Mouse (Mus musculus) embryonic facial prominence, embryonic 13.5 days (tissue): Measurements from ENCODE around the gene Cytip. TPM values are rescaled to one million over a fixed set of nuclear protein-coding genes. Genes with fewer than 3 reads are reported as not detected.

Source experiments
- ATAC-seq: fragments of 200-750 bp; cut with Nextera tagmentation; 2 replicates; pipeline ENCODE4 v1.8.0; 2017; ENCODE audit warnings: low read depth; ENCODE audit not compliant: insufficient number of reproducible peaks, insufficient read depth, low FRiP score, low TSS enrichment
- H3K27ac ChIP-seq: fragments of 300-500 bp; sonication (generic); 2 replicates; pipeline ENCODE4 v1.5.1; 2015; ENCODE audit warnings: moderate library complexity, mild to moderate bottlenecking, inconsistent platforms
- H3K27me3 ChIP-seq: fragments of 300-500 bp; sonication (generic); 2 replicates; pipeline ENCODE4 v1.6.1; 2015; ENCODE audit warnings: mild to moderate bottlenecking, inconsistent platforms
- H3K36me3 ChIP-seq: fragments of 300-500 bp; sonication (generic); 2 replicates; pipeline ENCODE4 v1.6.1; 2015; ENCODE audit warnings: mild to moderate bottlenecking, inconsistent platforms
- H3K4me1 ChIP-seq: fragments of 300-500 bp; sonication (generic); 2 replicates; pipeline ENCODE4 v1.6.1; 2015; ENCODE audit warnings: inconsistent platforms
- H3K4me2 ChIP-seq: fragments of 300-500 bp; sonication (generic); 2 replicates; pipeline ENCODE4 v1.6.1; 2015; ENCODE audit warnings: moderate library complexity, mild to moderate bottlenecking, inconsistent platforms
- H3K4me3 ChIP-seq: fragments of 300-500 bp; sonication (generic); 2 replicates; pipeline ENCODE4 v1.5.1; 2015; ENCODE audit warnings: mild to moderate bottlenecking, inconsistent platforms
- H3K9ac ChIP-seq: fragments of 300-500 bp; sonication (generic); 2 replicates; pipeline ENCODE4 v1.6.1; 2015; ENCODE audit warnings: mild to moderate bottlenecking, inconsistent platforms
- H3K9me3 ChIP-seq: fragments of 300-500 bp; sonication (generic); 2 replicates; pipeline ENCODE4 v1.6.1; 2016; ENCODE audit warnings: inconsistent platforms
- WGBS: fragments of 180-500 bp; shearing (Covaris S2); methylation state at CpG from one replicate; pipeline ENCODE4 v1.1.7; 2015; ENCODE audit warnings: mixed read lengths; 5-methylcytosine and 5-hydroxymethylcytosine counted together
- polyA plus RNA-seq: library from polyadenylated mRNA; unstranded; fragments of >200 nt; fragmentation: Nextera tagmentation; extraction: Ambion mirVana; gene quantifications from 2 replicates; pipeline ENCODE4 v1.2.1, GENCODE M21; 2015

Gene Cytip
- polyA plus RNA-seq, 1 experiment from 2014 or later, result 0.97 TPM

- 59% methylated on average over 1 of the region's 1 CpGs for WGBS
- no peak for ATAC-seq
- no peak overlapping the region for H3K27ac ChIP-seq
These were observed 115.5 kb downstream of the Cytip start for GRCm38 (mm10) chr2:58079849-58080248.

More at GRCm38 (mm10) chr2:58079849-58080248, 115.5 kb downstream of the Cytip start:
- Histone ChIP-seq H3K36me3 (no peaks in the 10 kb centered on the region), H3K4me2 (no peak overlapping the region), H3K4me3 (no peak overlapping the region), H3K27me3 (no peaks in the 10 kb centered on the region), H3K4me1 (no peaks in the 10 kb centered on the region), H3K9me3 (no peaks in the 10 kb centered on the region), H3K9ac (no peak overlapping the region)

Other genes starting within 250 kb of the Cytip start
- 2.4 and 3.0 TPM in 2 replicates for gene Galnt5, start 197.6 kb downstream of the Cytip start, polyA plus RNA-seq
- 0.91 and 2.5 TPM in 2 replicates for gene Ermn, start 142.7 kb downstream of the Cytip start, polyA plus RNA-seq
- gene Acvr1c, start 162.4 kb upstream of the Cytip start, polyA plus RNA-seq, result 0.32 and 0.40 TPM in 2 replicates